Mouse (Mus musculus): Measurements from ENCODE around the gene D16Ertd472e. TPM values are rescaled to one million over a fixed set of nuclear protein-coding genes. Genes with fewer than 3 reads are reported as not detected.

The D16Ertd472e gene
- total and polyA plus RNA-seq, 2 experiments from 2014 or later, result 5.1 to 8.4 TPM

DNA sequence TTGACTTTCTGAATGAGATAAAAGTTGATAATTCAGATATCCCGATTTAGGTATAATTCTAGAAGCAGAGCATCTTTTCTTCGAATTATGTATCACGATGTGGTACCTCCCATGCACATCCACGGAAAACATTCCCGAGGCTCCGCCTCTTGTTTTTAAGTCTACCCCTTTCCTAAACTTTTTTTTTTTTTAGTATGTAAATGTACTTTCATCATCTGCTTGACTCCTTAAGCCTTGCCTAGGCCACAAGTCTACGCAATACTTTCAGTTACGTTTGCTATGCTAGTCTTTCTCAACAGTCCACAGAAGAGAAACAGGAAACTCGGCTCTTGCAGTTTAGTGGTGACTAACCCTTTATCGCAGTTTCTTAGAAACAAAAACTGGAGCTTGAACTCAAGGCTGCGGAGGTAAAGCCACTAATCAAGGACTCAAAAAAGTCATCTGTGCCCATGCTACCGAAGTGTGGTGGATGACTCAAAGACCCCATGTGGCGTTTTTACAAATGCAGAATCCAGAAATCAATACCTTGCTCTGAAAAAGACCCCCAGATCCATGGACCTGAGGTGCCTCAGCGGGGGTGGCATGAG lies 670 bp upstream of the D16Ertd472e start:
- no peaks in the 10 kb centered on the region for H3K36me3 ChIP-seq (replicated peaks; ENCODE audit: control insufficient read depth, insufficient read depth, low read length)
- DNase-seq (ENCODE audit: low spot score) (peak; percentile 57), ATAC-seq (ENCODE audit: insufficient read depth, low read depth) (peak; percentile 27; the same call in 1 of the 2 replicates)
- no peaks in the 10 kb centered on the region; the same call in 1 of the 2 replicates for H3K4me1 ChIP-seq (ENCODE audit: control insufficient read depth, insufficient read depth)
- H3K9me3 ChIP-seq (replicated peaks; ENCODE audit: control insufficient read depth, low read length), result no peaks in the 10 kb centered on the region
- H3K9ac ChIP-seq (replicated peaks; ENCODE audit: low read depth, low read length), result peak overlapping the region; percentile 62; the same call in 1 of the 2 replicates
- peak overlapping the region; percentile 83 for H3K27ac ChIP-seq (ENCODE audit: low read depth)
- no peaks in the 10 kb centered on the region for H3K27me3 ChIP-seq (ENCODE audit: control insufficient read depth, insufficient read depth, low read length)
- H3K4me3 ChIP-seq (ENCODE audit: low read depth, low read length), result peak overlapping the region; percentile 66
- 22% methylated on average over 14 of the region's 14 CpGs for WGBS
- no peak for TF ChIP-seq EP300 (IDR thresholded peaks at IDR 0.05; ENCODE audit: low read depth)
- no peak for TF ChIP-seq CTCF (IDR thresholded peaks at IDR 0.05; ENCODE audit: low read depth)
- H3K4me2 ChIP-seq (ENCODE audit: low read depth, low read length), result peak overlapping the region; percentile 71

DNA sequence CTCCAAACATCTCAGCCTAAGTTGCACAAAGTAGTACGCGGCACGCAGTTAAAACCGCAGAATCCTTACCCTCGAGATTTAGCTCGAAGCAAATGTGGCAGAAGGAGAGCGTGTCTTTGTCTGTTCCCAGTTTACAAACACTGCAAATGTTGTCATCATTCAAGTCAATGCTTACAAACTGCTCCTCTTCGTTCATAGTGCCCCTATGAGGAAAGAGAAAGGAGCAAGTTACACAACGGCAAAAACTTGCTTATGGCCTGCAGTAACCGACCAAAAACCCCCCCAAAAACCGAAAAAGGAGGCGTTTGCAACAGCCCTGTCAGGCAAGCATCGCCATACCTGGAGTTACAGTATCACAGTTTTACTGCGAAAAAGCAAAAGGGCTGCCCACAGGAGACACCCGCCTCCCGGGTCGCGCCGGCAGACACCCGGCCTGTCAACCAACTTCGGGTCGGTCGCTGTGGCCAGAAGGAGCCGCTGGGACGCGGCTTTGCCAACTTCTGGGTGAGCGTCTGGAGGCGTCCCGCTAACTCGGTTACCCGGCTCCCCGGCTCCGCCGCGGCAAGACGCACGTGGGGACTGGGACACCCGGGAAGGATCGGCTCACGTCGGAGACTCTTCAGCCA lies 543 bp downstream of the D16Ertd472e start:
- Histone ChIP-seq H3K9me3 (replicated peaks; ENCODE audit: control insufficient read depth, low read length) (no peaks in the 10 kb centered on the region), H3K27ac (ENCODE audit: low read depth) (peak overlapping the region; percentile 83), H3K9ac (replicated peaks; ENCODE audit: low read depth, low read length) (peak overlapping the region; percentile 62), H3K4me1 (ENCODE audit: control insufficient read depth, insufficient read depth) (no peaks in the 10 kb centered on the region; the same call in 1 of the 2 replicates), H3K4me2 (ENCODE audit: low read depth, low read length) (peak overlapping the region; percentile 71), H3K4me3 (ENCODE audit: low read depth, low read length) (peak overlapping the region; percentile 66), H3K36me3 (replicated peaks; ENCODE audit: control insufficient read depth, insufficient read depth, low read length) (no peaks in the 10 kb centered on the region), H3K27me3 (ENCODE audit: control insufficient read depth, insufficient read depth, low read length) (no peaks in the 10 kb centered on the region)
- ATAC-seq (ENCODE audit: insufficient read depth, low read depth), result peak; percentile 75
- DNase-seq (ENCODE audit: low spot score), result peak; percentile 56
- WGBS, result under 1% methylated on average over 41 of the region's 41 CpGs
- TF ChIP-seq CTCF (IDR thresholded peaks at IDR 0.05; ENCODE audit: low read depth) (no peak), EP300 (IDR thresholded peaks at IDR 0.05; ENCODE audit: low read depth) (no peak)

DNA sequence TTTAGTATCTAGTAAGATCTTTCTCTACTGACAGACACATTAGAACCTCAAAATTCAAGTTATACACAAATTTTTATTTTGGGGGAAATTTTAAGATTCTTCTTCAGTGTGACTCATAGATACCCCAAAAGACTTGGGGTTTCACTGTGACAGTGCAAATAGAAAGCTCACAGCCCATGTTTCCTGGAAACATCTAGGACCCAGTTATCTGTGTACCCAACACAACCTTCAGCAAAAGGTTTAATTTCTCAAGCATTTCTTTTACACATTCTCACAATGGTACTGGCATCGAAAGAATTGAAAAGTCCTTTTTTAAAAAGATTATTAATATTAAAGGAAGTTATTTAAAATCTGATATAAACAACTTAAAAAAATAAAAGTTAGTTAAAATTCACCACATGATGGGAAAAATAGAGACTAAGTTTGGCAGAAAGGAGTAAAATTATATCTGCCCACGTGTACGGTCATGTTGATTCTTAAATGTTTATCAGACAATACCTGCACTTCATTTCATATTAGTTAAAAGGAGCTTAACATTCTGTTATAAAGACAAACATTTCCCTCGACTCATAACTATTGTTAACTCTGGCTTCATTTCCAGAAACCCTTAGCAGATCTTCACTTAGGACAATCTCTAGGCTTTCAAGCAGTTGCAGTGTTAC lies 1.2 kb downstream of the D16Ertd472e start:
- no peaks in the 10 kb centered on the region for H3K27me3 ChIP-seq (ENCODE audit: control insufficient read depth, insufficient read depth, low read length)
- 42% methylated on average over 4 of the region's 4 CpGs for WGBS
- H3K4me2 ChIP-seq (ENCODE audit: low read depth, low read length), result peak overlapping the region; percentile 71
- no peaks in the 10 kb centered on the region for H3K36me3 ChIP-seq (replicated peaks; ENCODE audit: control insufficient read depth, insufficient read depth, low read length)
- ATAC-seq (ENCODE audit: insufficient read depth, low read depth) (no peak), DNase-seq (ENCODE audit: low spot score) (peak; percentile 22)
- no peak for TF ChIP-seq EP300 (IDR thresholded peaks at IDR 0.05; ENCODE audit: low read depth)
- no peak for TF ChIP-seq CTCF (IDR thresholded peaks at IDR 0.05; ENCODE audit: low read depth)
- H3K9ac ChIP-seq (replicated peaks; ENCODE audit: low read depth, low read length), result peak overlapping the region; percentile 62
- no peaks in the 10 kb centered on the region; the same call in 1 of the 2 replicates for H3K4me1 ChIP-seq (ENCODE audit: control insufficient read depth, insufficient read depth)
- H3K4me3 ChIP-seq (ENCODE audit: low read depth, low read length), result peak overlapping the region; percentile 66
- no peaks in the 10 kb centered on the region for H3K9me3 ChIP-seq (replicated peaks; ENCODE audit: control insufficient read depth, low read length)
- H3K27ac ChIP-seq (ENCODE audit: low read depth), result peak overlapping the region; percentile 83

DNA sequence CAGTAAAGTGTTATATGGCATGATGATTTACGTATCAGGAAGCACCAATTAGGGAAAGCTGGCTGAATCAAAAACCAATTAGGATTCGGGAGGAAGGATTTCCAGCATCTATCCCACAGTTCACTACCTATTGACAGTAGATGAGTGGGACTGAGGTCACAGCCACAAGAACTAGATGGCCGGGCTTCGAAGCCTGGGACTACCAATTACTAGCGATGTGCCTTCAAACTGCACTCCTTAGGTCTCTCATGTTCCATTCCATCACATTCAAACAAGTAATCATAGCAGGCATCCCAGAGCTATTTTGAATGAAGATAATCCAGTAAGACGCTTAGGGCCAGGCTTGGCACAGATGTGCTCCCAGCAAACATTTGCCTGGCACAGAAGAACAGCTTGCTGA lies 2.3 kb downstream of the D16Ertd472e start:
- H3K4me2 ChIP-seq (ENCODE audit: low read depth, low read length), result peak overlapping the region; percentile 16; the same call in 1 of the 2 replicates
- H3K4me3 ChIP-seq (ENCODE audit: low read depth, low read length), result no peak overlapping the region
- no peaks in the 10 kb centered on the region for H3K36me3 ChIP-seq (replicated peaks; ENCODE audit: control insufficient read depth, insufficient read depth, low read length)
- ATAC-seq (ENCODE audit: insufficient read depth, low read depth) (no peak), DNase-seq (ENCODE audit: low spot score) (no peak)
- no peak overlapping the region for H3K27ac ChIP-seq (ENCODE audit: low read depth)
- no peaks in the 10 kb centered on the region for H3K9me3 ChIP-seq (replicated peaks; ENCODE audit: control insufficient read depth, low read length)
- H3K4me1 ChIP-seq (ENCODE audit: control insufficient read depth, insufficient read depth), result no peaks in the 10 kb centered on the region; the same call in 1 of the 2 replicates
- 79% methylated on average over 6 of the region's 6 CpGs for WGBS
- H3K27me3 ChIP-seq (ENCODE audit: control insufficient read depth, insufficient read depth, low read length), result no peaks in the 10 kb centered on the region
- no peak overlapping the region for H3K9ac ChIP-seq (replicated peaks; ENCODE audit: low read depth, low read length)
- no peak for TF ChIP-seq EP300 (IDR thresholded peaks at IDR 0.05; ENCODE audit: low read depth)
- no peak for TF ChIP-seq CTCF (IDR thresholded peaks at IDR 0.05; ENCODE audit: low read depth)

DNA sequence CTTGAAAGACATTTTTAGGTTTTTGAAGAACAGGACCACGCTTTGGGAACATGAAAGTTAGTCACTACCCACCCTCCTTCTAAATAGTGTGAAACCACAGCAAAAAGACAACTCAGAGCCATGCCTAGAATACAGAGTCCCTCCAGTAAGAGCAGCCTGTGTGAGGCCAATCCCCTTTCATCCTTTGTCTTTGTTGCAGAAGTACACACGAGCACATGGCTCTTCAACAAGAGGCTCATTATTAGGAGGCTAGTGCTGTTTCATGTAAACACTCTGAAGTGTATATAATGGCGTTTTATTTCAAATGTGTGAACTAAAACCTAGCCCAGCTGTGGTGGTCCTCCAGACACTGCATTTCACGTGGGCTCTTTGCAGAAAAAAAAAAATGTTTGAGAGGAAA lies 3.5 kb downstream of the D16Ertd472e start:
- no peaks in the 10 kb centered on the region for H3K36me3 ChIP-seq (replicated peaks; ENCODE audit: control insufficient read depth, insufficient read depth, low read length)
- ATAC-seq (ENCODE audit: insufficient read depth, low read depth) (no peak), DNase-seq (ENCODE audit: low spot score) (no peak)
- WGBS, result 77% methylated on average over 4 of the region's 4 CpGs
- H3K27me3 ChIP-seq (ENCODE audit: control insufficient read depth, insufficient read depth, low read length), result no peaks in the 10 kb centered on the region
- no peaks in the 10 kb centered on the region for H3K9me3 ChIP-seq (replicated peaks; ENCODE audit: control insufficient read depth, low read length)
- H3K9ac ChIP-seq (replicated peaks; ENCODE audit: low read depth, low read length), result no peak overlapping the region
- H3K4me2 ChIP-seq (ENCODE audit: low read depth, low read length), result no peak overlapping the region
- H3K4me3 ChIP-seq (ENCODE audit: low read depth, low read length), result no peak overlapping the region
- TF ChIP-seq CTCF (IDR thresholded peaks at IDR 0.05; ENCODE audit: low read depth) (no peak), EP300 (IDR thresholded peaks at IDR 0.05; ENCODE audit: low read depth) (no peak)
- H3K27ac ChIP-seq (ENCODE audit: low read depth), result no peak overlapping the region
- no peaks in the 10 kb centered on the region; the same call in 1 of the 2 replicates for H3K4me1 ChIP-seq (ENCODE audit: control insufficient read depth, insufficient read depth)
